Mouse (Mus musculus) forebrain, embryonic 15.5 days (tissue): ENCODE measurements around the gene Serpinf1. TPM values are rescaled to one million over a fixed set of nuclear protein-coding genes. Genes with fewer than 3 reads are reported as not detected.

ENCODE experiments used
- ATAC-seq: fragments of 200-750 bp; cut with Nextera tagmentation; replicated peaks from 2 replicates; pipeline ENCODE4 v1.8.0; 2017; ENCODE audit warnings: mild to moderate bottlenecking, moderate TSS enrichment, moderate library complexity
- H3K27ac ChIP-seq: fragments of 300-500 bp; sonication (generic); replicated peaks from 2 replicates; pipeline ENCODE4 v1.5.1; 2015; ENCODE audit warnings: mild to moderate bottlenecking, inconsistent platforms
- H3K27me3 ChIP-seq: fragments of 300-500 bp; sonication (generic); 2 replicates; pipeline ENCODE4 v1.6.1; 2015; ENCODE audit warnings: inconsistent platforms
- H3K36me3 ChIP-seq: fragments of 300-500 bp; sonication (generic); 2 replicates; pipeline ENCODE4 v1.6.1; 2015; ENCODE audit warnings: mild to moderate bottlenecking, inconsistent platforms
- H3K4me1 ChIP-seq: fragments of 300-500 bp; sonication (generic); 2 replicates; pipeline ENCODE4 v1.6.1; 2015; ENCODE audit warnings: inconsistent platforms
- H3K4me2 ChIP-seq: fragments of 300-500 bp; sonication (generic); replicated peaks from 2 replicates; pipeline ENCODE4 v1.6.1; 2015; ENCODE audit warnings: mild to moderate bottlenecking, inconsistent platforms
- H3K4me3 ChIP-seq: fragments of 300-500 bp; sonication (generic); 2 replicates; pipeline ENCODE4 v1.5.1; 2015; ENCODE audit warnings: mild to moderate bottlenecking, inconsistent platforms
- H3K9ac ChIP-seq: fragments of 300-500 bp; sonication (generic); replicated peaks from 2 replicates; pipeline ENCODE4 v1.6.1; 2015; ENCODE audit warnings: mild to moderate bottlenecking, inconsistent platforms
- H3K9me3 ChIP-seq: fragments of 300-500 bp; sonication (generic); 2 replicates; pipeline ENCODE4 v1.6.1; 2016; ENCODE audit warnings: inconsistent platforms
- WGBS: fragments of 180-500 bp; shearing (Covaris S2); methylation state at CpG from one replicate; pipeline ENCODE4 v1.1.7; 2015; ENCODE audit warnings: mixed read lengths; 5-methylcytosine and 5-hydroxymethylcytosine counted together
- polyA plus RNA-seq: library from polyadenylated mRNA; unstranded; fragments of >200 nt; fragmentation: Nextera tagmentation; extraction: Ambion mirVana; gene quantifications from 2 replicates; pipeline ENCODE4 v1.2.1, GENCODE M21; 2015

Gene Serpinf1
- 21.4 and 27.2 TPM in 2 replicates for polyA plus RNA-seq

GRCm38 (mm10) chr11:75422013-75422792 is at the start of gene Serpinf1:
TSS of gene Serpinf1 (minus strand) at chr11:75422701.
- Histone ChIP-seq H3K36me3 (no peaks in the 10 kb centered on the region), H3K27me3 (no peaks in the 10 kb centered on the region), H3K4me3 (no peak within 1 kb of the TSS), H3K27ac (no peak within 1 kb of the TSS), H3K9me3 (no peaks in the 10 kb centered on the region), H3K9ac (no peak within 1 kb of the TSS), H3K4me1 (no peaks in the 10 kb centered on the region), H3K4me2 (no peak within 1 kb of the TSS)
- no peak for ATAC-seq
- WGBS: 55% methylated on average over 10 of the region's 10 CpGs

- Histone ChIP-seq H3K4me1 (0 out of 2 replicates have a peak, but pooled peaks cover 5% of the 10 kb centered on the region), H3K9ac (no peak overlapping the region), H3K27me3 (no peaks in the 10 kb centered on the region), H3K4me2 (no peak overlapping the region), H3K9me3 (no peaks in the 10 kb centered on the region), H3K36me3 (peaks cover 3% of the 10 kb centered on the region; the same call in 1 of the 2 replicates), H3K4me3 (no peak overlapping the region), H3K27ac (no peak overlapping the region)
- no peak for ATAC-seq
- WGBS: 89% methylated on average over 3 of the region's 3 CpGs
Measured at GRCm38 (mm10) chr11:75470675-75471074, 48.2 kb upstream of the Serpinf1 start.

GRCm38 (mm10) chr11:75469261-75469660 is 46.8 kb upstream of the Serpinf1 start:
- H3K9me3 ChIP-seq: no peaks in the 10 kb centered on the region
- no peak for ATAC-seq
- WGBS: 95% methylated on average over 4 of the region's 4 CpGs

GRCm38 (mm10) chr11:75468410-75468809 is 45.9 kb upstream of the Serpinf1 start:
- Histone ChIP-seq H3K4me1 (0 out of 2 replicates have a peak, but pooled peaks cover 5% of the 10 kb centered on the region), H3K27ac (no peak overlapping the region), H3K9me3 (no peaks in the 10 kb centered on the region), H3K4me3 (peak overlapping the region; percentile 14; the same call in 1 of the 2 replicates), H3K36me3 (peaks cover 8% of the 10 kb centered on the region; the same call in 1 of the 2 replicates), H3K9ac (no peak overlapping the region), H3K27me3 (no peaks in the 10 kb centered on the region), H3K4me2 (peak overlapping the region; percentile 41)
- WGBS: 67% methylated on average over 7 of the region's 7 CpGs
- ATAC-seq: no peak

More at GRCm38 (mm10) chr11:75469261-75469660, 46.8 kb upstream of the Serpinf1 start:
- Histone ChIP-seq H3K4me2 (no peak overlapping the region), H3K27ac (no peak overlapping the region), H3K4me3 (no peak overlapping the region), H3K27me3 (no peaks in the 10 kb centered on the region), H3K36me3 (peaks cover 8% of the 10 kb centered on the region; the same call in 1 of the 2 replicates), H3K4me1 (0 out of 2 replicates have a peak, but pooled peaks cover 5% of the 10 kb centered on the region), H3K9ac (no peak overlapping the region)

GRCm38 (mm10) chr11:75467512-75468215 is 45.2 kb upstream of the Serpinf1 start:
- Histone ChIP-seq H3K27me3 (no peaks in the 10 kb centered on the region), H3K4me3 (peak overlapping the region; percentile 14; the same call in 1 of the 2 replicates), H3K36me3 (peaks cover 8% of the 10 kb centered on the region; the same call in 1 of the 2 replicates), H3K9me3 (no peaks in the 10 kb centered on the region), H3K9ac (no peak overlapping the region), H3K4me1 (peaks cover 10% of the 10 kb centered on the region), H3K27ac (no peak overlapping the region), H3K4me2 (peak overlapping the region; percentile 41)
- ATAC-seq: no peak
- 18% methylated on average over 19 of the region's 19 CpGs for WGBS

GRCm38 (mm10) chr11:75466731-75467505 is 44.4 kb upstream of the Serpinf1 start:
- Histone ChIP-seq H3K27me3 (no peaks in the 10 kb centered on the region), H3K4me3 (no peak overlapping the region), H3K4me2 (no peak overlapping the region), H3K9me3 (no peaks in the 10 kb centered on the region), H3K4me1 (peaks cover 17% of the 10 kb centered on the region), H3K36me3 (peaks cover 8% of the 10 kb centered on the region; the same call in 1 of the 2 replicates), H3K9ac (no peak overlapping the region), H3K27ac (no peak overlapping the region)
- no peak for ATAC-seq
- 97% methylated on average over 4 of the region's 4 CpGs for whole genome bisulfite sequencing

- no peak overlapping the region for H3K4me3 ChIP-seq
- H3K27me3 ChIP-seq: no peaks in the 10 kb centered on the region
- H3K27ac ChIP-seq: no peak overlapping the region
- no peak overlapping the region for H3K9ac ChIP-seq
- peaks cover 28% of the 10 kb centered on the region for H3K4me1 ChIP-seq
- no peak overlapping the region for H3K4me2 ChIP-seq
- WGBS: 81% methylated on average over 6 of the region's 6 CpGs
- ATAC-seq: no peak
- peaks cover 8% of the 10 kb centered on the region; the same call in 1 of the 2 replicates for H3K36me3 ChIP-seq
- H3K9me3 ChIP-seq: no peaks in the 10 kb centered on the region
Measured at GRCm38 (mm10) chr11:75465051-75465450, 42.5 kb upstream of the Serpinf1 start.

- ATAC-seq: no peak
- Histone ChIP-seq H3K9ac (no peak overlapping the region), H3K4me2 (no peak overlapping the region), H3K4me3 (no peak overlapping the region), H3K27ac (no peak overlapping the region), H3K4me1 (peaks cover 32% of the 10 kb centered on the region), H3K27me3 (no peaks in the 10 kb centered on the region), H3K9me3 (no peaks in the 10 kb centered on the region), H3K36me3 (peaks cover 8% of the 10 kb centered on the region; the same call in 1 of the 2 replicates)
- 86% methylated on average over 6 of the region's 6 CpGs for whole genome bisulfite sequencing
Measured at GRCm38 (mm10) chr11:75464417-75464816, 41.9 kb upstream of the Serpinf1 start.

GRCm38 (mm10) chr11:75463624-75464023 is 41.1 kb upstream of the Serpinf1 start:
- WGBS: 72% methylated on average over 4 of the region's 4 CpGs
- Histone ChIP-seq H3K27me3 (no peaks in the 10 kb centered on the region), H3K4me3 (no peak overlapping the region), H3K9ac (no peak overlapping the region), H3K4me2 (no peak overlapping the region), H3K36me3 (peaks cover 8% of the 10 kb centered on the region; the same call in 1 of the 2 replicates), H3K9me3 (no peaks in the 10 kb centered on the region), H3K27ac (no peak overlapping the region), H3K4me1 (peaks cover 32% of the 10 kb centered on the region)
- no peak for ATAC-seq

- no peak overlapping the region for H3K9ac ChIP-seq
- peak overlapping the region; percentile 98; the same call in 1 of the 2 replicates for H3K4me2 ChIP-seq
- H3K4me1 ChIP-seq: peaks cover 29% of the 10 kb centered on the region
- peak overlapping the region; percentile 72; the same call in 1 of the 2 replicates for H3K4me3 ChIP-seq
- no peaks in the 10 kb centered on the region for H3K27me3 ChIP-seq
- peaks cover 8% of the 10 kb centered on the region; the same call in 1 of the 2 replicates for H3K36me3 ChIP-seq
- no peaks in the 10 kb centered on the region for H3K9me3 ChIP-seq
- no peak overlapping the region for H3K27ac ChIP-seq
- ATAC-seq: no peak
- 1% methylated on average over 9 of the region's 9 CpGs for WGBS
Measured at GRCm38 (mm10) chr11:75462865-75463336, 40.4 kb upstream of the Serpinf1 start.

- Histone ChIP-seq H3K4me2 (peak overlapping the region; percentile 98), H3K4me1 (peaks cover 28% of the 10 kb centered on the region), H3K9me3 (no peaks in the 10 kb centered on the region), H3K9ac (peak overlapping the region; percentile 61), H3K4me3 (peak overlapping the region; percentile 72), H3K27ac (0 out of 2 replicates have a peak overlapping the region, but pooled peaks have one; percentile 3), H3K36me3 (peaks cover 8% of the 10 kb centered on the region; the same call in 1 of the 2 replicates), H3K27me3 (no peaks in the 10 kb centered on the region)
- WGBS: 5% methylated on average over 15 of the region's 16 CpGs
- ATAC-seq: no peak
Measured at GRCm38 (mm10) chr11:75462253-75462783, 39.8 kb upstream of the Serpinf1 start.
